9 mouse cellular contexts compared by ENCODE assay signal in genomic region chr17:55956591-55956990, GRCm38 (mm10). TPM values are rescaled to one million over a fixed set of nuclear protein-coding genes. Genes with fewer than 3 reads are reported as not detected.
DNase-seq lines count a peak whose midpoint lies in the region; ATAC-seq and TF ChIP-seq lines count a peak whose summit lies in the region.
"Had no signal": no experiment of that assay in that cellular context is flagged by ENCODE, and none has a peak within 500 bp of the region (broad histone marks: within the 10 kb centered on the region; RNA-seq: fewer than 3 reads in every experiment).

No protein-coding gene starts in this region.

- no peak overlapping the region for H3K27ac ChIP-seq in heart, embryonic 13.5 days (replicated peaks)
- H3K27ac ChIP-seq in forebrain, embryonic 14.5 days (ENCODE audit: low read depth, low read length), result no peak overlapping the region; the same call in 1 of the 2 replicates
- no peak overlapping the region for H3K27ac ChIP-seq in liver, embryonic 13.5 days

- H3K4me2 ChIP-seq in heart, embryonic 13.5 days, result peak overlapping the region; percentile 75
- peak overlapping the region; percentile 72 for H3K4me2 ChIP-seq in forebrain, embryonic 14.5 days (ENCODE audit: low read length)
- H3K4me2 ChIP-seq in liver, embryonic 13.5 days, result peak overlapping the region; percentile 77

- H3K27me3 ChIP-seq in heart, embryonic 13.5 days (replicated peaks), result peaks cover 43% of the 10 kb centered on the region
- H3K27me3 ChIP-seq in E14TG2a.4 (ENCODE audit: insufficient read depth, low read length), result no peaks in the 10 kb centered on the region
- no peaks in the 10 kb centered on the region for H3K27me3 ChIP-seq in forebrain, embryonic 14.5 days (replicated peaks; ENCODE audit: control insufficient read depth, insufficient read depth, low read length)
- peaks cover 11% of the 10 kb centered on the region; the same call in 1 of the 2 replicates for H3K27me3 ChIP-seq in liver, embryonic 13.5 days

- H3K4me3 ChIP-seq in heart, embryonic 13.5 days, result peak overlapping the region; percentile 50
- peak overlapping the region; percentile 79 for H3K4me3 ChIP-seq in E14TG2a.4 (replicated peaks; ENCODE audit: low read length)
- H3K4me3 ChIP-seq in forebrain, embryonic 14.5 days (ENCODE audit: low read depth, low read length), result peak overlapping the region; percentile 44
- peak overlapping the region; percentile 63 for H3K4me3 ChIP-seq in liver, embryonic 13.5 days (replicated peaks)

- peaks cover 11% of the 10 kb centered on the region for H3K36me3 ChIP-seq in heart, embryonic 13.5 days
- H3K36me3 ChIP-seq in E14TG2a.4 (ENCODE audit: insufficient read depth, low read length), result peaks cover 19% of the 10 kb centered on the region
- H3K36me3 ChIP-seq in forebrain, embryonic 14.5 days (ENCODE audit: control insufficient read depth, insufficient read depth, low read length), result peaks cover 7% of the 10 kb centered on the region
- peaks cover 12% of the 10 kb centered on the region for H3K36me3 ChIP-seq in liver, embryonic 13.5 days

- intact Hi-C loops in heart, postnatal 14 days (cut with DNase I), result loop anchor here (2.0 to 10.0 kb wide), 3 partner anchors 54 to 298 kb away; partner anchors contain the start of gene Fem1a

- H3K4me1 ChIP-seq in heart, embryonic 13.5 days, result peaks cover 30% of the 10 kb centered on the region
- H3K4me1 ChIP-seq in E14TG2a.4 (replicated peaks; ENCODE audit: low read depth, low read length), result peaks cover 77% of the 10 kb centered on the region
- peaks cover 17% of the 10 kb centered on the region for H3K4me1 ChIP-seq in forebrain, embryonic 14.5 days (ENCODE audit: control insufficient read depth, insufficient read depth, low read length)
- H3K4me1 ChIP-seq in liver, embryonic 13.5 days (replicated peaks), result peaks cover 49% of the 10 kb centered on the region

- TF ChIP-seq CTCF in E14TG2a.4 (conservative IDR thresholded peaks at IDR 0.05; ENCODE audit: low read length), result no peak

- no peaks in the 10 kb centered on the region for H3K9me3 ChIP-seq in heart, embryonic 13.5 days
- H3K9me3 ChIP-seq in E14TG2a.4 (ENCODE audit: low read length), result no peaks in the 10 kb centered on the region
- H3K9me3 ChIP-seq in forebrain, embryonic 14.5 days (replicated peaks; ENCODE audit: control insufficient read depth, low read length), result no peaks in the 10 kb centered on the region
- no peaks in the 10 kb centered on the region for H3K9me3 ChIP-seq in liver, embryonic 13.5 days (replicated peaks)

- no peak for ATAC-seq in heart, embryonic 13.5 days (ENCODE audit: extremely low read depth, insufficient number of reproducible peaks, low FRiP score, low TSS enrichment)
- no peak for ATAC-seq in forebrain, embryonic 14.5 days
- ATAC-seq in liver, embryonic 13.5 days (ENCODE audit: low read depth), result no peak

- 36% methylated on average over 6 of the region's 6 CpGs for WGBS in heart, embryonic 13.5 days
- WGBS in forebrain, embryonic 14.5 days, result 38% methylated on average over 6 of the region's 6 CpGs
- WGBS in liver, embryonic 13.5 days (ENCODE audit: insufficient replicate concordance), result 42% methylated on average over 6 of the region's 6 CpGs

- H3K9ac ChIP-seq in heart, embryonic 13.5 days, result peak overlapping the region; percentile 70
- peak overlapping the region; percentile 65 for H3K9ac ChIP-seq in forebrain, embryonic 14.5 days (ENCODE audit: low read length)
- H3K9ac ChIP-seq in liver, embryonic 13.5 days, result peak overlapping the region; percentile 66; the same call in 1 of the 2 replicates

- DNase-seq in heart, postnatal 14 days, result no peak
- DNase-seq in forebrain, embryonic 14.5 days (ENCODE audit: low spot score), result no peak
- no peak for DNase-seq in liver, embryonic 13.5 days
- no peak for DNase-seq in left cerebral cortex, adult 11 months (ENCODE audit: low spot score)
- no peak for DNase-seq in thymus, postnatal 0 days (ENCODE audit: low spot score)
- no peak for DNase-seq in lung, postnatal 4 days

RNA-seq across cellular contexts. Expression of gene Yju2, which starts 2.3 kb away (rescaled TPM):
- polyA plus RNA-seq in heart, embryonic 13.5 days (2015; fragmentation: Nextera tagmentation; extraction: Ambion mirVana), result 18.0 and 18.8 TPM in 2 replicates
- total RNA-seq in heart, postnatal 14 days (2021), result 10 to 100 TPM; 10.8 to 12.6 TPM
- 25.4 and 26.1 TPM in 2 replicates for polyA plus RNA-seq in forebrain, embryonic 14.5 days (2014; fragmentation: Nextera tagmentation; extraction: Ambion mirVana)
- 11.4 and 12.7 TPM in 2 replicates for polyA plus RNA-seq in liver, embryonic 13.5 days (2015; fragmentation: Nextera tagmentation; extraction: Ambion mirVana)
- 32.0 and 32.1 TPM in 2 replicates for polyA plus RNA-seq in thymus, postnatal 0 days (2015; fragmentation: Nextera tagmentation; extraction: Ambion mirVana)

RNA-seq across cellular contexts. Expression of gene Ebi3, which starts 4.2 kb away (rescaled TPM):
- 0.34 and 1.3 TPM in 2 replicates for polyA plus RNA-seq in heart, embryonic 13.5 days (2015; fragmentation: Nextera tagmentation; extraction: Ambion mirVana)
- under 1 TPM; 0.63 to 0.81 TPM for total RNA-seq in heart, postnatal 14 days (2021)
- 2.6 and 3.8 TPM in 2 replicates for polyA plus RNA-seq in forebrain, embryonic 14.5 days (2014; fragmentation: Nextera tagmentation; extraction: Ambion mirVana)
- polyA plus RNA-seq in liver, embryonic 13.5 days (2015; fragmentation: Nextera tagmentation; extraction: Ambion mirVana), result 4.6 and 5.0 TPM in 2 replicates
- 5.2 and 6.1 TPM in 2 replicates for polyA plus RNA-seq in thymus, postnatal 0 days (2015; fragmentation: Nextera tagmentation; extraction: Ambion mirVana)

RNA-seq across cellular contexts. Expression of gene Zfp119b, which starts 7.3 kb away (rescaled TPM):
- 3.6 and 4.3 TPM in 2 replicates for polyA plus RNA-seq in heart, embryonic 13.5 days (2015; fragmentation: Nextera tagmentation; extraction: Ambion mirVana)
- total RNA-seq in heart, postnatal 14 days (2021), result 1 to 10 TPM; 3.3 to 4.1 TPM
- polyA plus RNA-seq in forebrain, embryonic 14.5 days (2014; fragmentation: Nextera tagmentation; extraction: Ambion mirVana), result 9.8 and 10.3 TPM in 2 replicates
- 2.4 and 2.6 TPM in 2 replicates for polyA plus RNA-seq in liver, embryonic 13.5 days (2015; fragmentation: Nextera tagmentation; extraction: Ambion mirVana)
- polyA plus RNA-seq in thymus, postnatal 0 days (2015; fragmentation: Nextera tagmentation; extraction: Ambion mirVana), result 5.6 and 6.0 TPM in 2 replicates

RNA-seq across cellular contexts. Expression of gene Shd, which starts 13.7 kb away (rescaled TPM):
- polyA plus RNA-seq in heart, embryonic 13.5 days (2015; fragmentation: Nextera tagmentation; extraction: Ambion mirVana), result 7.9 and 8.7 TPM in 2 replicates
- total RNA-seq in heart, postnatal 14 days (2021), result 1 to 10 TPM; 1.3 to 3.1 TPM
- polyA plus RNA-seq in forebrain, embryonic 14.5 days (2014; fragmentation: Nextera tagmentation; extraction: Ambion mirVana), result 109 and 111 TPM in 2 replicates
- 0.22 and 0.34 TPM in 2 replicates for polyA plus RNA-seq in liver, embryonic 13.5 days (2015; fragmentation: Nextera tagmentation; extraction: Ambion mirVana)
- 0.80 and 1.6 TPM in 2 replicates for polyA plus RNA-seq in thymus, postnatal 0 days (2015; fragmentation: Nextera tagmentation; extraction: Ambion mirVana)

RNA-seq across cellular contexts. Expression of gene Fsd1, which starts 29.7 kb away (rescaled TPM):
- 4.5 and 5.0 TPM in 2 replicates for polyA plus RNA-seq in heart, embryonic 13.5 days (2015; fragmentation: Nextera tagmentation; extraction: Ambion mirVana)
- total RNA-seq in heart, postnatal 14 days (2021), result under 1 TPM in 1 of 2 experiments, not detected in 1; 0.74 TPM
- 106 and 121 TPM in 2 replicates for polyA plus RNA-seq in forebrain, embryonic 14.5 days (2014; fragmentation: Nextera tagmentation; extraction: Ambion mirVana)
- polyA plus RNA-seq in liver, embryonic 13.5 days (2015; fragmentation: Nextera tagmentation; extraction: Ambion mirVana), result 0.56 and 0.69 TPM in 2 replicates
- polyA plus RNA-seq in thymus, postnatal 0 days (2015; fragmentation: Nextera tagmentation; extraction: Ambion mirVana), result 1.9 and 2.7 TPM in 2 replicates
- total RNA-seq: neutrophil, adult 5-6 weeks had no signal
